ENCODE assay signal across 15 mouse cellular contexts in the genomic region with DNA sequence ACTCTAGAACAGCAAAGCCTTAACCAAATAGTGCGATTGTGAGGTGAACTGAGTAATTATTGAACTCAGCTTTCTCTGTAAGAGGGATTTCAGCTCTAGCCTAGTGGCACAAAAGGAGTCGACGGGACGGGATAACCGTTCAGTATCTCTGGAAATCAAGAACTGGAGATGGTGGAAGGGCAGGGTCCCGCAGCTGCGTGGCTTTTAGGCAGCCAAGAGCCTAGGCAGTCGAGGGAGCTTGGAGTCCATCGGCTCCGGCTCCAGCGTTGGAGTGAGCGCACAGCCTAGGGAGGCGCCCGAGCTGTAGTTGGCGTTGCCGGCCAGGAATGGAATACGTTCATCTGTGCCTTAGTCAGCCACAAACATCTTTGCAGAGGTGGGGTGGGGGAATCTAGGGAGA. TPM values are rescaled to one million over a fixed set of nuclear protein-coding genes. Genes with fewer than 3 reads are reported as not detected.
DNase-seq lines count a peak whose midpoint lies in the region; ATAC-seq lines count a peak whose summit lies in the region.
"Had no signal": no experiment of that assay in that cellular context is flagged by ENCODE, and none has a peak within 500 bp of the region (broad histone marks: within the 10 kb centered on the region; RNA-seq: fewer than 3 reads in every experiment).

No protein-coding gene starts in this region.

- peak; percentile 61 for DNase-seq in hindbrain, embryonic 11.5 days (ENCODE audit: low spot score)
- DNase-seq in hindbrain, embryonic 14.5 days (ENCODE audit: low spot score), result no peak
- DNase-seq in NIH3T3 (ENCODE audit: low read depth), result peak; percentile 58
- DNase-seq in left cerebral cortex, postnatal 14 days (ENCODE audit: low spot score in 2 of 2), result no peak
- DNase-seq in cerebellum, adult 8-10 months, result no peak
- DNase-seq in cerebellum, adult 18-20 months, result no peak
- DNase-seq: cerebellum, adult 9-10 months; liver, postnatal 0 days had no signal

- no peak for ATAC-seq in hindbrain, embryonic 11.5 days (ENCODE audit: low FRiP score)
- no peak for ATAC-seq in hindbrain, embryonic 14.5 days (ENCODE audit: low FRiP score)
- no peak for ATAC-seq in intestine, embryonic 16.5 days
- ATAC-seq in neural tube, embryonic 12.5 days (ENCODE audit: low FRiP score, low read depth), result no peak
- ATAC-seq: CD4-positive, CD25-positive, alpha-beta regulatory T cell, adult 4 months; liver, postnatal 0 days; midbrain, embryonic 13.5 days had no signal

- intact Hi-C loops in left cerebral cortex, postnatal 14 days (cut with DNase I), result no loop called here

- no peak overlapping the region for H3K27ac ChIP-seq in hindbrain, embryonic 11.5 days (ENCODE audit: low read depth, low read length)
- H3K27ac ChIP-seq in hindbrain, embryonic 14.5 days, result no peak overlapping the region
- peak overlapping the region; percentile 80 for H3K27ac ChIP-seq in intestine, embryonic 16.5 days (ENCODE audit: low read length)
- H3K27ac ChIP-seq in neural tube, embryonic 12.5 days, result peak overlapping the region; percentile 75
- H3K27ac ChIP-seq: midbrain, embryonic 13.5 days had no signal

- peaks cover 99% of the 10 kb centered on the region for H3K27me3 ChIP-seq in hindbrain, embryonic 11.5 days (ENCODE audit: control insufficient read depth, insufficient read depth, low read length)
- H3K27me3 ChIP-seq in hindbrain, embryonic 14.5 days (ENCODE audit: control insufficient read depth, insufficient read depth, low read length), result peaks cover 100% of the 10 kb centered on the region
- H3K27me3 ChIP-seq in intestine, embryonic 16.5 days (replicated peaks; ENCODE audit: control insufficient read depth, insufficient read depth, low read length), result peaks cover 87% of the 10 kb centered on the region
- H3K27me3 ChIP-seq in neural tube, embryonic 12.5 days (replicated peaks), result no peaks in the 10 kb centered on the region

- H3K4me1 ChIP-seq in hindbrain, embryonic 11.5 days (replicated peaks; ENCODE audit: control insufficient read depth, insufficient read depth, low read length), result no peaks in the 10 kb centered on the region
- no peaks in the 10 kb centered on the region for H3K4me1 ChIP-seq in hindbrain, embryonic 14.5 days (replicated peaks; ENCODE audit: control insufficient read depth, insufficient read depth, low read length)
- H3K4me1 ChIP-seq in intestine, embryonic 16.5 days (ENCODE audit: control insufficient read depth, insufficient read depth, low read length), result peaks cover 13% of the 10 kb centered on the region
- H3K4me1 ChIP-seq in neural tube, embryonic 12.5 days, result peaks cover 87% of the 10 kb centered on the region
- H3K4me1 ChIP-seq: midbrain, embryonic 13.5 days had no signal

- no peaks in the 10 kb centered on the region for H3K9me3 ChIP-seq in hindbrain, embryonic 11.5 days (ENCODE audit: control insufficient read depth, low read length)
- no peaks in the 10 kb centered on the region for H3K9me3 ChIP-seq in hindbrain, embryonic 14.5 days (ENCODE audit: control insufficient read depth, low read length)
- no peaks in the 10 kb centered on the region for H3K9me3 ChIP-seq in intestine, embryonic 16.5 days (ENCODE audit: control insufficient read depth, low read length)
- H3K9me3 ChIP-seq in neural tube, embryonic 12.5 days, result no peaks in the 10 kb centered on the region
- H3K9me3 ChIP-seq: midbrain, embryonic 13.5 days had no signal

- H3K4me2 ChIP-seq in hindbrain, embryonic 11.5 days (replicated peaks; ENCODE audit: low read depth, low read length), result no peak overlapping the region
- no peak overlapping the region for H3K4me2 ChIP-seq in hindbrain, embryonic 14.5 days (replicated peaks)
- peak overlapping the region; percentile 32 for H3K4me2 ChIP-seq in intestine, embryonic 16.5 days (ENCODE audit: low read depth, low read length)
- peak overlapping the region; percentile 86 for H3K4me2 ChIP-seq in neural tube, embryonic 12.5 days (replicated peaks)
- H3K4me2 ChIP-seq: midbrain, embryonic 13.5 days had no signal

- no peak overlapping the region for H3K9ac ChIP-seq in hindbrain, embryonic 11.5 days (ENCODE audit: low read depth, low read length)
- no peak overlapping the region for H3K9ac ChIP-seq in hindbrain, embryonic 14.5 days
- H3K9ac ChIP-seq in intestine, embryonic 16.5 days (ENCODE audit: low read depth, low read length), result peak overlapping the region; percentile 63
- H3K9ac ChIP-seq in neural tube, embryonic 12.5 days, result peak overlapping the region; percentile 94
- H3K9ac ChIP-seq: liver, postnatal 0 days; midbrain, embryonic 13.5 days had no signal

- under 1% methylated on average over 17 of the region's 17 CpGs for WGBS in hindbrain, embryonic 11.5 days
- under 1% methylated on average over 17 of the region's 17 CpGs for WGBS in hindbrain, embryonic 14.5 days
- WGBS in intestine, embryonic 16.5 days, result 3% methylated on average over 17 of the region's 17 CpGs
- WGBS in neural tube, embryonic 12.5 days, result under 1% methylated on average over 17 of the region's 17 CpGs

- no peak overlapping the region for H3K4me3 ChIP-seq in hindbrain, embryonic 11.5 days (ENCODE audit: low read depth, low read length)
- no peak overlapping the region for H3K4me3 ChIP-seq in hindbrain, embryonic 14.5 days (replicated peaks; ENCODE audit: low read length)
- H3K4me3 ChIP-seq in intestine, embryonic 16.5 days (ENCODE audit: low read length), result peak overlapping the region; percentile 25
- H3K4me3 ChIP-seq in neural tube, embryonic 12.5 days, result peak overlapping the region; percentile 38
- H3K4me3 ChIP-seq: midbrain, embryonic 13.5 days had no signal

- H3K36me3 ChIP-seq in hindbrain, embryonic 11.5 days (ENCODE audit: control insufficient read depth, insufficient read depth, low read length), result no peaks in the 10 kb centered on the region
- H3K36me3 ChIP-seq in hindbrain, embryonic 14.5 days (replicated peaks; ENCODE audit: control insufficient read depth, insufficient read depth), result no peaks in the 10 kb centered on the region
- no peaks in the 10 kb centered on the region for H3K36me3 ChIP-seq in intestine, embryonic 16.5 days (ENCODE audit: control insufficient read depth, insufficient read depth, low read length)
- no peaks in the 10 kb centered on the region for H3K36me3 ChIP-seq in neural tube, embryonic 12.5 days
- H3K36me3 ChIP-seq: midbrain, embryonic 13.5 days had no signal

RNA-seq across cellular contexts. Expression of gene Hoxc6, which starts 7.3 kb away (rescaled TPM):
- polyA plus RNA-seq in hindbrain, embryonic 11.5 days (2014; fragmentation: Nextera tagmentation; extraction: Ambion mirVana), result 0.45 and 5.4 TPM in 2 replicates
- 20.9 and 24.8 TPM in 2 replicates for polyA plus RNA-seq in hindbrain, embryonic 14.5 days (2014; fragmentation: Nextera tagmentation; extraction: Ambion mirVana)
- polyA plus RNA-seq in intestine, embryonic 16.5 days (2015; fragmentation: Nextera tagmentation; extraction: Ambion mirVana), result 3.2 and 4.0 TPM in 2 replicates
- 68.8 and 77.1 TPM in 2 replicates for polyA plus RNA-seq in neural tube, embryonic 12.5 days (2016; fragmentation: Nextera tagmentation; extraction: Ambion mirVana)
- not detected for total RNA-seq in left cerebral cortex, postnatal 14 days (2021)
- total RNA-seq: granulocyte monocyte progenitor cell, adult 5-6 weeks; hematopoietic stem cell, adult 5-6 weeks; layer of hippocampus, adult 8-10 months had no signal
- polyA plus RNA-seq: CD4-positive, CD25-positive, alpha-beta regulatory T cell, adult 4 months; liver, postnatal 0 days; midbrain, embryonic 13.5 days had no signal

RNA-seq across cellular contexts. Expression of gene Hoxc4, which starts 13.4 kb away (rescaled TPM):
- 37.3 and 37.8 TPM in 2 replicates for polyA plus RNA-seq in hindbrain, embryonic 11.5 days (2014; fragmentation: Nextera tagmentation; extraction: Ambion mirVana)
- polyA plus RNA-seq in hindbrain, embryonic 14.5 days (2014; fragmentation: Nextera tagmentation; extraction: Ambion mirVana), result 74.9 and 90.0 TPM in 2 replicates
- polyA plus RNA-seq in intestine, embryonic 16.5 days (2015; fragmentation: Nextera tagmentation; extraction: Ambion mirVana), result 8.8 and 9.7 TPM in 2 replicates
- polyA plus RNA-seq in neural tube, embryonic 12.5 days (2016; fragmentation: Nextera tagmentation; extraction: Ambion mirVana), result 69.5 and 77.4 TPM in 2 replicates
- not detected for total RNA-seq in left cerebral cortex, postnatal 14 days (2021)
- total RNA-seq: granulocyte monocyte progenitor cell, adult 5-6 weeks; layer of hippocampus, adult 8-10 months had no signal
- polyA plus RNA-seq: CD4-positive, CD25-positive, alpha-beta regulatory T cell, adult 4 months had no signal

RNA-seq across cellular contexts. Expression of gene Hoxc8, which starts 14.9 kb away (rescaled TPM):
- polyA plus RNA-seq in hindbrain, embryonic 11.5 days (2014; fragmentation: Nextera tagmentation; extraction: Ambion mirVana), result not detected in 2 replicates
- 9.2 and 22.9 TPM in 2 replicates for polyA plus RNA-seq in hindbrain, embryonic 14.5 days (2014; fragmentation: Nextera tagmentation; extraction: Ambion mirVana)
- polyA plus RNA-seq in intestine, embryonic 16.5 days (2015; fragmentation: Nextera tagmentation; extraction: Ambion mirVana), result 4.5 and 4.9 TPM in 2 replicates
- 44.5 and 65.6 TPM in 2 replicates for polyA plus RNA-seq in neural tube, embryonic 12.5 days (2016; fragmentation: Nextera tagmentation; extraction: Ambion mirVana)
- total RNA-seq in left cerebral cortex, postnatal 14 days (2021), result not detected
- total RNA-seq: granulocyte monocyte progenitor cell, adult 5-6 weeks; hematopoietic stem cell, adult 5-6 weeks; layer of hippocampus, adult 8-10 months had no signal
- polyA plus RNA-seq: liver, postnatal 0 days; midbrain, embryonic 13.5 days had no signal

RNA-seq across cellular contexts. Expression of gene Hoxc9, which starts 29.1 kb away (rescaled TPM):
- polyA plus RNA-seq in hindbrain, embryonic 11.5 days (2014; fragmentation: Nextera tagmentation; extraction: Ambion mirVana), result not detected in 2 replicates
- 0.25 and 0.75 TPM in 2 replicates for polyA plus RNA-seq in hindbrain, embryonic 14.5 days (2014; fragmentation: Nextera tagmentation; extraction: Ambion mirVana)
- 0.49 and 0.76 TPM in 2 replicates for polyA plus RNA-seq in intestine, embryonic 16.5 days (2015; fragmentation: Nextera tagmentation; extraction: Ambion mirVana)
- 45.2 and 47.4 TPM in 2 replicates for polyA plus RNA-seq in neural tube, embryonic 12.5 days (2016; fragmentation: Nextera tagmentation; extraction: Ambion mirVana)
- total RNA-seq in left cerebral cortex, postnatal 14 days (2021), result not detected
- total RNA-seq: granulocyte monocyte progenitor cell, adult 5-6 weeks; hematopoietic stem cell, adult 5-6 weeks; layer of hippocampus, adult 8-10 months had no signal
- polyA plus RNA-seq: CD4-positive, CD25-positive, alpha-beta regulatory T cell, adult 4 months; liver, postnatal 0 days; midbrain, embryonic 13.5 days had no signal

RNA-seq across cellular contexts. Expression of gene Hoxc5, which starts 38.1 kb away (rescaled TPM):
- 21.0 and 21.6 TPM in 2 replicates for polyA plus RNA-seq in hindbrain, embryonic 11.5 days (2014; fragmentation: Nextera tagmentation; extraction: Ambion mirVana)
- 25.0 and 32.2 TPM in 2 replicates for polyA plus RNA-seq in hindbrain, embryonic 14.5 days (2014; fragmentation: Nextera tagmentation; extraction: Ambion mirVana)
- polyA plus RNA-seq in intestine, embryonic 16.5 days (2015; fragmentation: Nextera tagmentation; extraction: Ambion mirVana), result 6.8 and 7.2 TPM in 2 replicates
- polyA plus RNA-seq in neural tube, embryonic 12.5 days (2016; fragmentation: Nextera tagmentation; extraction: Ambion mirVana), result 32.1 and 35.5 TPM in 2 replicates
- total RNA-seq in left cerebral cortex, postnatal 14 days (2021), result not detected
- total RNA-seq: granulocyte monocyte progenitor cell, adult 5-6 weeks; hematopoietic stem cell, adult 5-6 weeks; layer of hippocampus, adult 8-10 months had no signal
- polyA plus RNA-seq: CD4-positive, CD25-positive, alpha-beta regulatory T cell, adult 4 months; liver, postnatal 0 days had no signal

Comparison
In these comparisons a context has a peak if more than half of its experiments do, and no peak if none do; other contexts are left out.
1. DNase-seq: peak in hindbrain, embryonic 11.5 days (single experiment) and NIH3T3 (single experiment); none in hindbrain, embryonic 14.5 days (single experiment), left cerebral cortex, postnatal 14 days (0 of 2), cerebellum, adult 8-10 months (single experiment) and cerebellum, adult 18-20 months (0 of 2).
2. H3K27ac ChIP-seq: peak in intestine, embryonic 16.5 days (single experiment) and neural tube, embryonic 12.5 days (single experiment); none in hindbrain, embryonic 11.5 days (single experiment) and hindbrain, embryonic 14.5 days (single experiment).
3. H3K4me2 ChIP-seq: peak in intestine, embryonic 16.5 days (single experiment) and neural tube, embryonic 12.5 days (single experiment); none in hindbrain, embryonic 11.5 days (single experiment) and hindbrain, embryonic 14.5 days (single experiment).
4. H3K4me3 ChIP-seq: peak in intestine, embryonic 16.5 days (single experiment) and neural tube, embryonic 12.5 days (single experiment); none in hindbrain, embryonic 11.5 days (single experiment) and hindbrain, embryonic 14.5 days (single experiment).
5. H3K9ac ChIP-seq: peak in intestine, embryonic 16.5 days (single experiment) and neural tube, embryonic 12.5 days (single experiment); none in hindbrain, embryonic 11.5 days (single experiment) and hindbrain, embryonic 14.5 days (single experiment).